Mouse (Mus musculus) thymus, adult 2 months (tissue): ENCODE measurements around the gene Fxyd7.

Experiments used
- CTCF ChIP-seq: fragments of 200-500 bp; IDR thresholded peaks from 2 replicates; pipeline ENCODE4 v1.5.1; 2012; ENCODE audit warnings: mild to moderate bottlenecking, control low read depth, low read length, moderate library complexity, borderline replicate concordance; ENCODE audit not compliant: control insufficient read depth, poor library complexity, insufficient read depth; ENCODE audit errors: extremely low read depth
- POLR2A ChIP-seq: fragments of 200-500 bp; IDR thresholded peaks from 2 replicates; pipeline ENCODE4 v1.6.1; 2012; ENCODE audit warnings: mild to moderate bottlenecking, low read length, control low read depth, moderate library complexity; ENCODE audit not compliant: control insufficient read depth, poor library complexity, insufficient read depth; ENCODE audit errors: extremely low read depth

GRCm38 (mm10) chr7:31074713-31075069 lies 23.4 kb upstream of the Fxyd7 start:
- TF ChIP-seq CTCF (no peak), POLR2A (no peak)
